Mouse (Mus musculus) stomach, embryonic 14.5 days (tissue): ENCODE data around the gene Cpa4. TPM values are rescaled to one million over a fixed set of nuclear protein-coding genes. Genes with fewer than 3 reads are reported as not detected.

Source experiments
- ATAC-seq: fragments of 200-750 bp; cut with Nextera tagmentation; 2 replicates; pipeline ENCODE4 v1.8.0; 2017; ENCODE audit warnings: low read depth, moderate TSS enrichment; ENCODE audit not compliant: insufficient number of reproducible peaks, insufficient read depth, low FRiP score
- H3K27ac ChIP-seq: fragments of 300-500 bp; sonication (generic); 2 replicates; pipeline ENCODE4 v1.5.1; 2014; ENCODE audit warnings: mild to moderate bottlenecking, low read length, moderate library complexity, mixed read lengths
- H3K27me3 ChIP-seq: fragments of 300-500 bp; sonication (generic); 2 replicates; pipeline ENCODE4 v1.6.1; 2014; ENCODE audit warnings: low read length, control low read depth, mixed read lengths; ENCODE audit not compliant: control insufficient read depth, insufficient read depth
- H3K36me3 ChIP-seq: fragments of 300-500 bp; sonication (generic); 2 replicates; pipeline ENCODE4 v1.6.1; 2014; ENCODE audit warnings: mild to moderate bottlenecking, control low read depth, low read length, moderate library complexity, mixed read lengths; ENCODE audit not compliant: control insufficient read depth, insufficient read depth
- H3K4me1 ChIP-seq: fragments of 300-500 bp; sonication (generic); 2 replicates; pipeline ENCODE4 v1.6.1; 2014; ENCODE audit warnings: low read length, control low read depth, mixed read lengths; ENCODE audit not compliant: control insufficient read depth, insufficient read depth
- H3K4me2 ChIP-seq: fragments of 300-500 bp; sonication (generic); replicated peaks from 2 replicates; pipeline ENCODE4 v1.6.1; 2014; ENCODE audit warnings: low read depth, low read length, control low read depth
- H3K4me3 ChIP-seq: fragments of 300-500 bp; sonication (generic); 2 replicates; pipeline ENCODE4 v1.5.1; 2014; ENCODE audit warnings: low read depth, low read length, control low read depth
- H3K9ac ChIP-seq: fragments of 300-500 bp; sonication (generic); replicated peaks from 2 replicates; pipeline ENCODE4 v1.6.1; 2014; ENCODE audit warnings: low read depth, mild to moderate bottlenecking, control low read depth, low read length, moderate library complexity, mixed read lengths
- H3K9me3 ChIP-seq: fragments of 300-500 bp; sonication (generic); 2 replicates; pipeline ENCODE4 v1.6.1; 2016; ENCODE audit warnings: low read depth, low read length, control low read depth; ENCODE audit not compliant: control insufficient read depth
- WGBS: fragments of 180-500 bp; shearing (Covaris S2); extraction: QIAGEN DNeasy Blood & Tissue Kit; methylation state at CpG from one replicate; pipeline ENCODE4 v1.1.7; 2014; 5-methylcytosine and 5-hydroxymethylcytosine counted together
- polyA plus RNA-seq: library from polyadenylated mRNA; unstranded; fragments of >200 nt; fragmentation: Nextera tagmentation; extraction: Ambion mirVana; gene quantifications from 2 replicates; pipeline ENCODE4 v1.2.1, GENCODE M21; 2014

Cpa4 gene
- polyA plus RNA-seq, 1 experiment from 2014 or later, result 0.49 TPM

DNA sequence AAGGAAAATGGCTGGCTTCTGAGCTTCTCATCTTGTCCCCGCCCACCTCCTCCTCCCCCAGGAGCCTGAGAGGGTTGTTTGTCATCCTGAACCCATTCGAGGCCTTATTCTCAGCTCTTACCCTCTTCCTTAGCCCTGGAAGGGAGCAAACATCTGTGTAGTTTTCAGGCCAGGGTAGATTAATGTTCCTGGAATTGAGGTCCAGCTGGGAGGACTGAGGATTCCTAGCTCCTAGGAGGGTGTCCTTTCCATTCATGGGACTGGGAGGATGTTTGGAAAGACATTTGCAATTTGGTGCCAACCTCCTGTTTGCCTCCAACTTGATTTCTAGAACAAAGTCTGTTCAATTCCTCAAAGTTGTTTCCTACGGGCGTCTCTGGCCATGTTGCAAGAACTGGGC lies 52.4 kb downstream of the Cpa4 start:
- Histone ChIP-seq H3K4me1 (peaks cover 27% of the 10 kb centered on the region), H3K4me3 (no peak overlapping the region), H3K27ac (peak overlapping the region; percentile 61; the same call in 1 of the 2 replicates), H3K4me2 (no peak overlapping the region), H3K36me3 (no peaks in the 10 kb centered on the region), H3K9me3 (no peaks in the 10 kb centered on the region), H3K27me3 (no peaks in the 10 kb centered on the region), H3K9ac (no peak overlapping the region)
- WGBS, result 72% methylated on average over 4 of the region's 4 CpGs
- ATAC-seq, result no peak

DNA sequence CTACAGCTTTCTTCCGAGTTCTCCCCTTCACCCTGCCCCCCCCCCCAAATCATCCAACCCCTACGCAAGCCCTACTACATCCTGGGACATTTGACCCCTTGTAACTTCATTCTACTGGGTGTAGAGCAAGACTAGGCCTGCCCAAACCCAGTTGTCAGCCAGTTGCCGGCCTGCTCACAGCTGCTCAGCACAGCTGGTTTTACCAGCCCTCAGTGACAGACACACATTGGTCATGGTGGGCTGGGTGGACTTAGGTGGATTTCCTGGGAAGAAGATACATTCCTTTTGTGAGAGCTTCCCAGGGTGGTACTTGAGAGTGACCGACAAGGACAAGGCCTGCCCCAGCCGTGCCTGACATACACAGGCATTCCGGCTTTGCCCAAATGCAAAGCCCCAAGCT lies 52.8 kb downstream of the Cpa4 start:
- Histone ChIP-seq H3K27me3 (no peaks in the 10 kb centered on the region), H3K4me3 (no peak overlapping the region), H3K36me3 (no peaks in the 10 kb centered on the region), H3K9ac (no peak overlapping the region), H3K4me2 (no peak overlapping the region), H3K9me3 (no peaks in the 10 kb centered on the region), H3K4me1 (peaks cover 23% of the 10 kb centered on the region), H3K27ac (peak overlapping the region; percentile 61)
- WGBS, result 86% methylated on average over 6 of the region's 6 CpGs
- ATAC-seq, result no peak

DNA sequence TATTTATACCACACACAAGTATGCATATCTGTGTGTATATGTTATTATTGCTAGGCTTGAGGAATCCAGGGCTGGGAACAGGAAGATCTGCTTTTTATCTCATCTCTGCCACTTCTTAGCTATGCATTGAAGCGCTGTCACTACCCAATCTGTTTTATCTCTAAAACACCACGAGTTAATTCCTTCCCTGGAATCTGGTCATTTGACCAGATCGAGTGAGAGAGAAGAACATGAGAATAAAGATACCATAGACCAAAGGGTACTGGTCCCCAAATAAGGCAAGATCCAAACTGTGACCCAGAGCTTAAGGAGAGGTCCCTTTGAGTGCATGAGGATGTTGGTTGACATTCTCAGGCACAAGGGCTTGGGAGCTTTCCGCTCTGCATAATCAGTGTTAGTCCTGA lies 53.8 kb downstream of the Cpa4 start:
- no peak overlapping the region for H3K9ac ChIP-seq
- no peak for ATAC-seq
- H3K4me2 ChIP-seq, result no peak overlapping the region
- H3K4me1 ChIP-seq, result peaks cover 13% of the 10 kb centered on the region
- no peak overlapping the region for H3K4me3 ChIP-seq
- H3K27ac ChIP-seq, result peak overlapping the region; percentile 23; the same call in 1 of the 2 replicates
- H3K36me3 ChIP-seq, result no peaks in the 10 kb centered on the region
- WGBS, result 44% methylated on average over 4 of the region's 4 CpGs
- H3K27me3 ChIP-seq, result no peaks in the 10 kb centered on the region
- H3K9me3 ChIP-seq, result no peaks in the 10 kb centered on the region

DNA sequence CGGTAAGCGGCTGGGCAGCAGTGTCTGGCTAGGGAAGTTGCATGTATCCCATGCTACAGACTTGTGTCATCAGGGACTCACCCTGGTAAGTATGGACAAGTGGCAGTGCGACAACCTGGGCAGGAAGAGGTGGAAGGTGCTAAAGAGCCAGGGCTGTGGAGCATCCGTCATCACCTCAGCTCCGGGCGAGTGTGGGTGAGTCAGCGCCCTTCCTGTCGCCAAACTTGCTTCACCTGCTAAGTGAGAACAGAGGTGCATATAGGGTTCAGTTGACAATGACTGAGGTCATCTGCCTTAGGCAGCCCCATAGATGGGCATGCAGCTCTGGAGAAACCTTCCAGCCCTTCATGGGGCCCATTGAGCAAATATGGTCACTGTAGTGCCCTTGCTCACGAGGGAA lies 56.6 kb downstream of the Cpa4 start:
- Histone ChIP-seq H3K4me3 (no peak overlapping the region), H3K36me3 (no peaks in the 10 kb centered on the region), H3K4me2 (no peak overlapping the region), H3K9me3 (no peaks in the 10 kb centered on the region), H3K4me1 (no peaks in the 10 kb centered on the region), H3K27me3 (no peaks in the 10 kb centered on the region), H3K9ac (no peak overlapping the region), H3K27ac (no peak overlapping the region)
- ATAC-seq, result no peak
- WGBS, result 85% methylated on average over 9 of the region's 9 CpGs

DNA sequence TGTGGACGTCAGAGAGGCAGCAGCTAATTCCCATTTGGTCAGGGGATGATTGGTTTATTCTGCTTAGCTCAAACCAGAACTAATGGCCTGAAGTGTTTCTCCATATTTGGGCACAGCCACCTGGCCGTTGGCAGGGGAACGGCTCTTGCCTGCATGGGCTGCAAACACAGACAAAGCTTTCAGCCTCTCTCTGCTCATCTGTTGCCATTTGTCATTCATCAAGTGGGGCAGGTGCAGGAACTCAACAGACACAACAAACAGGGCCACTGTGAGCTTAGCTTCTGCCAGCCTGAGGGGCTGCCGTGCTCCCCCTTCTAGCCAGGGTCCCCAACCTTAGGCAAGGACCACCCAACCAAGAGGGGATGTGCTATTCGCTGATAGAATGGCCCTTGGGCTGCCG lies 60.0 kb downstream of the Cpa4 start:
- Histone ChIP-seq H3K4me3 (no peak overlapping the region), H3K27me3 (no peaks in the 10 kb centered on the region), H3K27ac (peak overlapping the region; percentile 1; the same call in 1 of the 2 replicates), H3K9ac (no peak overlapping the region), H3K9me3 (no peaks in the 10 kb centered on the region), H3K36me3 (no peaks in the 10 kb centered on the region), H3K4me2 (no peak overlapping the region), H3K4me1 (no peaks in the 10 kb centered on the region)
- WGBS, result 16% methylated on average over 6 of the region's 6 CpGs
- ATAC-seq, result no peak; the same call in 1 of the 2 replicates

- no peak overlapping the region for H3K9ac ChIP-seq
- no peak for ATAC-seq
- 88% methylated on average over 1 of the region's 1 CpGs for WGBS
Observed at GRCm38 (mm10) chr6:30629989-30630388, 61.8 kb downstream of the Cpa4 start.

GRCm38 (mm10) chr6:30635361-30635862 lies 67.2 kb downstream of the Cpa4 start:
- no peak for ATAC-seq
- no peak overlapping the region for H3K4me3 ChIP-seq

More at GRCm38 (mm10) chr6:30629989-30630388, 61.8 kb downstream of the Cpa4 start:
- H3K4me3 ChIP-seq, result no peak overlapping the region
- H3K4me2 ChIP-seq, result no peak overlapping the region
- no peaks in the 10 kb centered on the region for H3K27me3 ChIP-seq
- no peaks in the 10 kb centered on the region for H3K36me3 ChIP-seq
- no peaks in the 10 kb centered on the region for H3K4me1 ChIP-seq
- no peaks in the 10 kb centered on the region for H3K9me3 ChIP-seq
- H3K27ac ChIP-seq, result no peak overlapping the region

DNA sequence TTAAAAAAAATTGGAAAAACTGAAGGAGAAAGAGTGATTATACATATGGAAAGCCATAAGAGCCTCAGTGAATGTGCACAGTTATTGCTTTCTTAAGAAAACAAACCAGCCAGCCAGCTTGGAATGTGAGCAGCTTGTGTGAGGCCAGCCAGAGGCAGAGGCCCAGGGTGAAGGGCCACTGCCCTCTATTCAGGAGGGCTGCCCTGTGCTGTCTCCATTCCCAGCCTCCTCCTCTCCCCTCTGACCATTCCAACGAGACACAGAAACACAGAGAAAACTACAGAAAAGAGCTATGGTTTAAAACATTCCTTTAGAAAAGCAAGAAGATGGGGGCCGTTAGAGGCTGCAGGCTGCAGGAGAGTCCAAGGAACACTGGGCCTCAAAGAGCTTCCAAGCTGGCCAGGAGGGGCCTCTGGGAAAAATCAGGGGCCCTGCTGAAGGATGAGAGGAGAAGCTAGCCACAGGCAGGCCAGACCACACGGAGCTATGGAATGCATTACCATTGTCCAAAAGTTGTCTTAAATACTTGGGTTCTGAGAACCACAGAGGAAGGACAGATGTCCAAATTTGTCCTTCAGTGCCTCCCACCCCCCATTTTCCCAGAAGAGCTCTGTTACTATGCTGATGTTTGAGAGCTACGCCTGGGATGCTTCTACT lies 68.1 kb downstream of the Cpa4 start:
- Histone ChIP-seq H3K4me1 (peaks cover 11% of the 10 kb centered on the region), H3K4me3 (no peak overlapping the region), H3K27ac (peak overlapping the region; percentile 83), H3K9ac (no peak overlapping the region), H3K36me3 (no peaks in the 10 kb centered on the region), H3K4me2 (no peak overlapping the region), H3K27me3 (no peaks in the 10 kb centered on the region), H3K9me3 (no peaks in the 10 kb centered on the region)
- ATAC-seq, result no peak
- WGBS, result 41% methylated on average over 4 of the region's 4 CpGs

More at GRCm38 (mm10) chr6:30635361-30635862, 67.2 kb downstream of the Cpa4 start:
- Histone ChIP-seq H3K9me3 (no peaks in the 10 kb centered on the region), H3K9ac (no peak overlapping the region), H3K27ac (peak overlapping the region; percentile 12; the same call in 1 of the 2 replicates), H3K4me2 (no peak overlapping the region), H3K27me3 (no peaks in the 10 kb centered on the region), H3K4me1 (peaks cover 11% of the 10 kb centered on the region), H3K36me3 (no peaks in the 10 kb centered on the region)
- WGBS, result 33% methylated on average over 8 of the region's 8 CpGs
